Mouse (Mus musculus): ENCODE measurements around the gene Rsg1.

DNA sequence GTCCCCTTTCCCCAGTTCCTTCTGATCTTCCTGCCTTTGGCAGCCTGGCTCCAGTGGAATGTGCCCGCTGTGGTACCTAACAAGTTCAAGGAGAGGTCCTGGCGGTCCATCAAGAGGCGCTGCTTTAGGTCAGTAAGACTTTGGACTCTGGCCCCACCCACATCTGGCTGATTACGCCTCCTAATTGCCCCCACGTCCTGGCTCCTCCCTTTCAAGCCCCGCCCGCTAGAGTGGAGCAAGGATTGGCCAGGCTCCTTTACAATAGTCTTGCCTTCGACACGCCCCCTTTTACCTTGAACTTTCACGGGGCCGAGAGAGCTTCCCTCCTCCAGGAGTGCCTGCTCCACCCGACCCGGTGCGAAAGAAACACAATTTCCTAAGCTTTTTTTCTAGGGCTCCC is 26.9 kb downstream of the Rsg1 start:
- TF ChIP-seq MAFK (IDR thresholded peaks at IDR 0.05; ENCODE audit: insufficient replicate concordance, low read length) (no peak), POLR2A (IDR thresholded peaks at IDR 0.05; ENCODE audit: low read depth, low read length) (no peak), CTCF (conservative IDR thresholded peaks at IDR 0.05 in 1 of 2, IDR thresholded peaks at IDR 0.05 in 1 of 2; ENCODE audit: low read depth in 2 of 2, low read length in 2 of 2) (no peak), ETS1 (conservative IDR thresholded peaks at IDR 0.05; ENCODE audit: low read depth, low read length) (no peak)
